Mouse (Mus musculus): ENCODE measurements around the gene Arpc4. TPM values are rescaled to one million over a fixed set of nuclear protein-coding genes. Genes with fewer than 3 reads are reported as not detected.

Arpc4 gene
- polyA plus RNA-seq, 1 experiment from 2014 or later, result 264 TPM

GRCm38 (mm10) chr6:113430846-113431245 is 52.9 kb downstream of the Arpc4 start:
- H3K9ac ChIP-seq, result no peak overlapping the region
- H3K27ac ChIP-seq (replicated peaks), result no peak overlapping the region
- no peak overlapping the region for H3K4me2 ChIP-seq
- H3K4me1 ChIP-seq, result 0 out of 2 replicates have a peak, but pooled peaks cover 4% of the 10 kb centered on the region
- H3K9me3 ChIP-seq, result peaks cover 4% of the 10 kb centered on the region; the same call in 1 of the 2 replicates
- peaks cover 2% of the 10 kb centered on the region; the same call in 1 of the 2 replicates for H3K27me3 ChIP-seq (replicated peaks)
- WGBS, result 44% methylated on average over 3 of the region's 3 CpGs
- no peak overlapping the region for H3K4me3 ChIP-seq
- no peak for ATAC-seq (ENCODE audit: extremely low read depth, insufficient number of reproducible peaks, low FRiP score, low TSS enrichment)
- no peaks in the 10 kb centered on the region for H3K36me3 ChIP-seq

GRCm38 (mm10) chr6:113431801-113432200 is 53.9 kb downstream of the Arpc4 start:
- WGBS, result 57% methylated on average over 3 of the region's 3 CpGs
- Histone ChIP-seq H3K27ac (replicated peaks) (no peak overlapping the region), H3K9me3 (peaks cover 4% of the 10 kb centered on the region; the same call in 1 of the 2 replicates), H3K4me3 (no peak overlapping the region), H3K36me3 (no peaks in the 10 kb centered on the region), H3K27me3 (replicated peaks) (peaks cover 2% of the 10 kb centered on the region; the same call in 1 of the 2 replicates), H3K9ac (no peak overlapping the region), H3K4me1 (0 out of 2 replicates have a peak, but pooled peaks cover 4% of the 10 kb centered on the region), H3K4me2 (no peak overlapping the region)
- ATAC-seq (ENCODE audit: extremely low read depth, insufficient number of reproducible peaks, low FRiP score, low TSS enrichment), result no peak

- no peak overlapping the region for H3K27ac ChIP-seq (replicated peaks)
- WGBS, result 62% methylated on average over 3 of the region's 3 CpGs
- no peak for ATAC-seq (ENCODE audit: extremely low read depth, insufficient number of reproducible peaks, low FRiP score, low TSS enrichment)
- 0 out of 2 replicates have a peak, but pooled peaks cover 4% of the 10 kb centered on the region for H3K4me1 ChIP-seq
- H3K9ac ChIP-seq, result no peak overlapping the region
- peaks cover 6% of the 10 kb centered on the region; the same call in 1 of the 2 replicates for H3K27me3 ChIP-seq (replicated peaks)
- H3K9me3 ChIP-seq, result no peaks in the 10 kb centered on the region
- H3K36me3 ChIP-seq, result no peaks in the 10 kb centered on the region
- no peak overlapping the region for H3K4me2 ChIP-seq
- H3K4me3 ChIP-seq, result no peak overlapping the region
Measured at GRCm38 (mm10) chr6:113433661-113434060, 55.7 kb downstream of the Arpc4 start.

GRCm38 (mm10) chr6:113434691-113435090 is 56.8 kb downstream of the Arpc4 start:
- H3K27ac ChIP-seq (replicated peaks), result no peak overlapping the region
- H3K9me3 ChIP-seq, result no peaks in the 10 kb centered on the region
- 0 out of 2 replicates have a peak, but pooled peaks cover 4% of the 10 kb centered on the region for H3K4me1 ChIP-seq
- no peak overlapping the region for H3K9ac ChIP-seq
- H3K4me3 ChIP-seq, result no peak overlapping the region
- H3K27me3 ChIP-seq (replicated peaks), result peaks cover 8% of the 10 kb centered on the region; the same call in 1 of the 2 replicates
- WGBS, result 67% methylated on average over 7 of the region's 7 CpGs
- no peaks in the 10 kb centered on the region for H3K36me3 ChIP-seq
- H3K4me2 ChIP-seq, result no peak overlapping the region
- no peak for ATAC-seq (ENCODE audit: extremely low read depth, insufficient number of reproducible peaks, low FRiP score, low TSS enrichment)

GRCm38 (mm10) chr6:113435664-113436205 is 57.8 kb downstream of the Arpc4 start, which contains the start of gene Cidec:
Cidec (minus strand) TSS chr6:113435760.
- H3K4me2 ChIP-seq, result no peak within 1 kb of the TSS
- WGBS, result 72% methylated on average over 9 of the region's 9 CpGs
- ATAC-seq (ENCODE audit: extremely low read depth, insufficient number of reproducible peaks, low FRiP score, low TSS enrichment), result no peak
- 0 out of 2 replicates have a peak, but pooled peaks cover 4% of the 10 kb centered on the region for H3K4me1 ChIP-seq
- no peak within 1 kb of the TSS for H3K9ac ChIP-seq
- peaks cover 10% of the 10 kb centered on the region; the same call in 1 of the 2 replicates for H3K27me3 ChIP-seq (replicated peaks)
- no peak within 1 kb of the TSS for H3K27ac ChIP-seq (replicated peaks)
- H3K36me3 ChIP-seq, result no peaks in the 10 kb centered on the region
- no peaks in the 10 kb centered on the region for H3K9me3 ChIP-seq
- H3K4me3 ChIP-seq, result no peak within 1 kb of the TSS

- Histone ChIP-seq H3K27me3 (replicated peaks) (peaks cover 10% of the 10 kb centered on the region; the same call in 1 of the 2 replicates), H3K9me3 (no peaks in the 10 kb centered on the region), H3K4me1 (0 out of 2 replicates have a peak, but pooled peaks cover 2% of the 10 kb centered on the region), H3K4me2 (no peak overlapping the region), H3K27ac (replicated peaks) (no peak overlapping the region), H3K36me3 (no peaks in the 10 kb centered on the region), H3K4me3 (no peak overlapping the region), H3K9ac (no peak overlapping the region)
- WGBS, result 63% methylated on average over 12 of the region's 12 CpGs
- no peak for ATAC-seq (ENCODE audit: extremely low read depth, insufficient number of reproducible peaks, low FRiP score, low TSS enrichment)
Measured at GRCm38 (mm10) chr6:113437135-113437534, 59.2 kb downstream of the Arpc4 start.

GRCm38 (mm10) chr6:113438721-113439430 is 61.0 kb downstream of the Arpc4 start:
- no peaks in the 10 kb centered on the region for H3K9me3 ChIP-seq
- 53% methylated on average over 12 of the region's 12 CpGs for WGBS
- no peak overlapping the region for H3K9ac ChIP-seq
- H3K36me3 ChIP-seq, result no peaks in the 10 kb centered on the region
- H3K27ac ChIP-seq (replicated peaks), result no peak overlapping the region
- H3K4me2 ChIP-seq, result no peak overlapping the region
- peaks cover 9% of the 10 kb centered on the region for H3K4me1 ChIP-seq
- H3K27me3 ChIP-seq (replicated peaks), result peaks cover 10% of the 10 kb centered on the region; the same call in 1 of the 2 replicates
- H3K4me3 ChIP-seq, result no peak overlapping the region
- no peak for ATAC-seq (ENCODE audit: extremely low read depth, insufficient number of reproducible peaks, low FRiP score, low TSS enrichment)

Small RNA genes lying within 50 kb of the gene (microRNA-seq; reads per million reads assigned to microRNA genes)
- gene Gm24387, result not detected

Other genes with a start within 250 kb of the Arpc4 start
- gene Lhfpl4, start 182.7 kb upstream of the Arpc4 start, polyA plus RNA-seq (2015; fragmentation: Nextera tagmentation; extraction: Ambion mirVana), result 0.36 and 0.62 TPM in 2 replicates
- gene Mtmr14, start 140.3 kb upstream of the Arpc4 start, polyA plus RNA-seq (2015; fragmentation: Nextera tagmentation; extraction: Ambion mirVana), result 23.5 and 23.6 TPM in 2 replicates
- gene Cpne9, start 95.8 kb upstream of the Arpc4 start, polyA plus RNA-seq (2015; fragmentation: Nextera tagmentation; extraction: Ambion mirVana), result 0.22 TPM in 1 of 2 replicates, not detected in the other
- 11.1 and 11.6 TPM in 2 replicates for gene Brpf1, start 71.0 kb upstream of the Arpc4 start, polyA plus RNA-seq (2015; fragmentation: Nextera tagmentation; extraction: Ambion mirVana)
- 9.5 and 11.6 TPM in 2 replicates for gene Ogg1, start 51.1 kb upstream of the Arpc4 start, polyA plus RNA-seq (2015; fragmentation: Nextera tagmentation; extraction: Ambion mirVana)
- 109 and 115 TPM in 2 replicates for gene Camk1, start 34.1 kb upstream of the Arpc4 start, polyA plus RNA-seq (2015; fragmentation: Nextera tagmentation; extraction: Ambion mirVana)
- 39.6 and 41.5 TPM in 2 replicates for gene Tada3, start 232 bp upstream of the Arpc4 start, polyA plus RNA-seq (2015; fragmentation: Nextera tagmentation; extraction: Ambion mirVana)
- 1.7 and 2.0 TPM in 2 replicates for gene Ttll3, start 11.1 kb downstream of the Arpc4 start, polyA plus RNA-seq (2015; fragmentation: Nextera tagmentation; extraction: Ambion mirVana)
- 13.6 and 17.9 TPM in 2 replicates for gene Rpusd3, start 41.2 kb downstream of the Arpc4 start, polyA plus RNA-seq (2015; fragmentation: Nextera tagmentation; extraction: Ambion mirVana)
- not detected in 2 replicates for gene Cidec, start 57.6 kb downstream of the Arpc4 start, polyA plus RNA-seq (2015; fragmentation: Nextera tagmentation; extraction: Ambion mirVana)
- 59.5 and 67.6 TPM in 2 replicates for gene Jagn1, start 64.5 kb downstream of the Arpc4 start, polyA plus RNA-seq (2015; fragmentation: Nextera tagmentation; extraction: Ambion mirVana)
- 1.1 and 1.2 TPM in 2 replicates for gene Il17re, start 80.4 kb downstream of the Arpc4 start, polyA plus RNA-seq (2015; fragmentation: Nextera tagmentation; extraction: Ambion mirVana)
- gene Il17rc, start 93.3 kb downstream of the Arpc4 start, polyA plus RNA-seq (2015; fragmentation: Nextera tagmentation; extraction: Ambion mirVana), result 4.4 and 6.7 TPM in 2 replicates
- gene Creld1, start 105.2 kb downstream of the Arpc4 start, polyA plus RNA-seq (2015; fragmentation: Nextera tagmentation; extraction: Ambion mirVana), result 37.6 and 46.9 TPM in 2 replicates
- gene Prrt3, start 123.8 kb downstream of the Arpc4 start, polyA plus RNA-seq (2015; fragmentation: Nextera tagmentation; extraction: Ambion mirVana), result 0.20 and 0.36 TPM in 2 replicates
- 76.5 and 86.7 TPM in 2 replicates for gene Emc3, start 153.5 kb downstream of the Arpc4 start, polyA plus RNA-seq (2015; fragmentation: Nextera tagmentation; extraction: Ambion mirVana)
- 7.7 and 8.0 TPM in 2 replicates for gene Fancd2, start 153.6 kb downstream of the Arpc4 start, polyA plus RNA-seq (2015; fragmentation: Nextera tagmentation; extraction: Ambion mirVana)
- 0.13 TPM in 1 of 2 replicates, not detected in the other for gene Fancd2os, start 222.6 kb downstream of the Arpc4 start, polyA plus RNA-seq (2015; fragmentation: Nextera tagmentation; extraction: Ambion mirVana)
- 162 and 177 TPM in 2 replicates for gene Brk1, start 226.7 kb downstream of the Arpc4 start, polyA plus RNA-seq (2015; fragmentation: Nextera tagmentation; extraction: Ambion mirVana)
- gene Vhl, start 245.8 kb downstream of the Arpc4 start, polyA plus RNA-seq (2015; fragmentation: Nextera tagmentation; extraction: Ambion mirVana), result 24.2 and 28.9 TPM in 2 replicates